Mouse (Mus musculus) heart, embryonic 15.5 days (tissue): ENCODE data around the gene Ubn2. TPM values are rescaled to one million over a fixed set of nuclear protein-coding genes. Genes with fewer than 3 reads are reported as not detected.

Experiments
- microRNA-seq: library from miRNA; unstranded; fragments of <30 nt; microRNA quantifications from one replicate; pipeline ENCODE4, GENCODE M21; 2016
- polyA plus RNA-seq: library from polyadenylated mRNA; unstranded; fragments of >200 nt; fragmentation: Nextera tagmentation; extraction: Ambion mirVana; gene quantifications from 2 replicates; pipeline ENCODE4 v1.2.1, GENCODE M21; 2015

The Ubn2 gene
- polyA plus RNA-seq, 1 experiment from 2014 or later: 8.4 TPM

Small RNAs within 50 kb of the gene (microRNA-seq; reads per million reads assigned to microRNA genes)
- not detected for gene Mir7670

Other genes starting within 250 kb of the Ubn2 start
- 1.1 and 2.4 TPM in 2 replicates for gene D630045J12Rik, start 179.9 kb upstream of the Ubn2 start, polyA plus RNA-seq
- 5.1 and 7.1 TPM in 2 replicates for gene Zc3hav1l, start 134.7 kb upstream of the Ubn2 start, polyA plus RNA-seq
- 7.8 and 10.1 TPM in 2 replicates for gene Zc3hav1, start 79.3 kb upstream of the Ubn2 start, polyA plus RNA-seq
- 2.3 and 3.5 TPM in 2 replicates for gene Ttc26, start 52.5 kb upstream of the Ubn2 start, polyA plus RNA-seq
- 217 and 292 TPM in 2 replicates for gene Fmc1, start 99.6 kb downstream of the Ubn2 start, polyA plus RNA-seq
- 26.7 and 29.9 TPM in 2 replicates for gene Luc7l2, start 117.4 kb downstream of the Ubn2 start, polyA plus RNA-seq
- 0.15 and 0.24 TPM in 2 replicates for gene Klrg2, start 203.3 kb downstream of the Ubn2 start, polyA plus RNA-seq
- gene Clec2l, start 229.1 kb downstream of the Ubn2 start, polyA plus RNA-seq: 0.87 and 1.9 TPM in 2 replicates